ENCODE assay signal across 13 mouse cellular contexts in genomic region chr2:8112361-8113073, GRCm38 (mm10).
A peak's percentile ranks its signal among the peaks of the same experiment; 100 is the strongest.
DNase-seq lines count a peak whose midpoint lies in the region; ATAC-seq lines count a peak whose summit lies in the region.
"Had no signal": no experiment of that assay in that cellular context is flagged by ENCODE, and none has a peak within 500 bp of the region (broad histone marks: within the 10 kb centered on the region; RNA-seq: fewer than 3 reads in every experiment).

No protein-coding gene starts in this region.

- 0 out of 2 replicates have a peak, but pooled peaks cover 4% of the 10 kb centered on the region for H3K4me1 ChIP-seq in kidney, embryonic 16.5 days (ENCODE audit: insufficient read depth, low read length)
- H3K4me1 ChIP-seq in forebrain, embryonic 14.5 days (ENCODE audit: control insufficient read depth, insufficient read depth, low read length), result no peaks in the 10 kb centered on the region
- H3K4me1 ChIP-seq: embryonic facial prominence, embryonic 12.5 days; limb, embryonic 15.5 days; neural tube, embryonic 13.5 days had no signal

- DNase-seq in embryo, embryonic 10 days (ENCODE audit: low spot score), result peak; percentile 5
- DNase-seq in embryo, embryonic 9.5 days (ENCODE audit: extremely low spot score), result no peak
- no peak for DNase-seq in kidney, postnatal 36 days
- DNase-seq in forebrain, embryonic 14.5 days (ENCODE audit: low spot score), result peak; percentile 71
- DNase-seq in layer of hippocampus, adult 9-11 months, result peak; percentile 54
- DNase-seq in gastrocnemius, adult 8-10 months (ENCODE audit: low spot score in 2 of 2), result no peak
- DNase-seq in frontal cortex, postnatal 14 days (ENCODE audit: low spot score in 2 of 2), result no peak

- ATAC-seq in kidney, embryonic 16.5 days (ENCODE audit: low FRiP score, low TSS enrichment), result peak; percentile 79; the same call in 1 of the 2 replicates
- peak; percentile 63; the same call in 1 of the 2 replicates for ATAC-seq in forebrain, embryonic 14.5 days
- ATAC-seq: lung, postnatal 0 days had no signal

- peak overlapping the region; percentile 48; the same call in 1 of the 2 replicates for H3K27ac ChIP-seq in kidney, embryonic 16.5 days (ENCODE audit: low read length)
- peak overlapping the region; percentile 55; the same call in 1 of the 2 replicates for H3K27ac ChIP-seq in forebrain, embryonic 14.5 days (ENCODE audit: low read depth, low read length)
- H3K27ac ChIP-seq: embryonic facial prominence, embryonic 12.5 days; limb, embryonic 15.5 days; midbrain, embryonic 12.5 days; neural tube, embryonic 13.5 days had no signal

- no peaks in the 10 kb centered on the region for H3K9me3 ChIP-seq in kidney, embryonic 16.5 days (ENCODE audit: low read length)
- H3K9me3 ChIP-seq in forebrain, embryonic 14.5 days (replicated peaks; ENCODE audit: control insufficient read depth, low read length), result no peaks in the 10 kb centered on the region
- H3K9me3 ChIP-seq: embryonic facial prominence, embryonic 12.5 days; limb, embryonic 15.5 days; midbrain, embryonic 12.5 days; neural tube, embryonic 13.5 days had no signal

- no peak overlapping the region for H3K9ac ChIP-seq in kidney, embryonic 16.5 days (replicated peaks; ENCODE audit: low read length)
- no peak overlapping the region for H3K9ac ChIP-seq in forebrain, embryonic 14.5 days (ENCODE audit: low read length)
- H3K9ac ChIP-seq: embryonic facial prominence, embryonic 12.5 days; limb, embryonic 15.5 days; midbrain, embryonic 12.5 days; neural tube, embryonic 13.5 days had no signal

- H3K27me3 ChIP-seq in kidney, embryonic 16.5 days (ENCODE audit: insufficient read depth, low read length), result no peaks in the 10 kb centered on the region
- H3K27me3 ChIP-seq in forebrain, embryonic 14.5 days (replicated peaks; ENCODE audit: control insufficient read depth, insufficient read depth, low read length), result no peaks in the 10 kb centered on the region
- H3K27me3 ChIP-seq: embryonic facial prominence, embryonic 12.5 days; limb, embryonic 15.5 days; midbrain, embryonic 12.5 days; neural tube, embryonic 13.5 days had no signal

- WGBS in kidney, embryonic 16.5 days, result 29% methylated on average over 1 of the region's 1 CpGs
- WGBS in forebrain, embryonic 14.5 days, result 74% methylated on average over 1 of the region's 1 CpGs

- H3K36me3 ChIP-seq in kidney, embryonic 16.5 days (ENCODE audit: insufficient read depth, low read length), result no peaks in the 10 kb centered on the region
- H3K36me3 ChIP-seq in forebrain, embryonic 14.5 days (ENCODE audit: control insufficient read depth, insufficient read depth, low read length), result no peaks in the 10 kb centered on the region
- H3K36me3 ChIP-seq: embryonic facial prominence, embryonic 12.5 days; limb, embryonic 15.5 days; midbrain, embryonic 12.5 days; neural tube, embryonic 13.5 days had no signal

- no peak overlapping the region for H3K4me3 ChIP-seq in kidney, embryonic 16.5 days (ENCODE audit: low read length)
- H3K4me3 ChIP-seq in forebrain, embryonic 14.5 days (ENCODE audit: low read depth, low read length), result no peak overlapping the region
- H3K4me3 ChIP-seq: embryonic facial prominence, embryonic 12.5 days; limb, embryonic 15.5 days; midbrain, embryonic 12.5 days; neural tube, embryonic 13.5 days had no signal

- no peak overlapping the region for H3K4me2 ChIP-seq in kidney, embryonic 16.5 days (replicated peaks; ENCODE audit: low read depth, low read length)
- no peak overlapping the region for H3K4me2 ChIP-seq in forebrain, embryonic 14.5 days (ENCODE audit: low read length)
- H3K4me2 ChIP-seq: embryonic facial prominence, embryonic 12.5 days; limb, embryonic 15.5 days; midbrain, embryonic 12.5 days; neural tube, embryonic 13.5 days had no signal

Comparison
In these comparisons a context has a peak if more than half of its experiments do, and no peak if none do; other contexts are left out.
1. DNase-seq: peak in embryo, embryonic 10 days (single experiment), forebrain, embryonic 14.5 days (single experiment) and layer of hippocampus, adult 9-11 months (single experiment); none in embryo, embryonic 9.5 days (single experiment), kidney, postnatal 36 days (0 of 2), gastrocnemius, adult 8-10 months (0 of 2) and frontal cortex, postnatal 14 days (0 of 2).